Mouse (Mus musculus) leukemia stem cell, adult 10-12 weeks (primary cell): ENCODE measurements around the gene Atp6v1fnb. TPM values are rescaled to one million over a fixed set of nuclear protein-coding genes. Genes with fewer than 3 reads are reported as not detected.

Experiments
- polyA plus RNA-seq: library from polyadenylated mRNA; stranded (reverse); fragments of >175 nt; gene quantifications from 2 replicates; pipeline ENCODE4 v1.2.3, GENCODE M21; 2012; ENCODE audit warnings: low replicate concordance

Gene Atp6v1fnb
- not detected in 2 replicates for polyA plus RNA-seq

GRCm38 (mm10) chr6:29471137-29471536 is at the start of gene Atp6v1fnb:
Gene Atp6v1fnb (plus strand): TSS chr6:29471437.

GRCm38 (mm10) chr6:29433038-29433803 is 38.0 kb upstream of the Atp6v1fnb start, which contains the start of gene Flnc:
Gene Flnc (plus strand): TSS chr6:29433256.

GRCm38 (mm10) chr6:29467583-29468354 is 3.5 kb upstream of the Atp6v1fnb start, which contains the start of gene Atp6v1f:
Gene Atp6v1f (plus strand): TSS chr6:29467718.

GRCm38 (mm10) chr6:29507447-29508309 is 36.4 kb downstream of the Atp6v1fnb start, which contains the start of gene Kcp:
Gene Kcp (minus strand): TSS chr6:29507952.

Other genes starting within 250 kb of the Atp6v1fnb start
- 23.3 and 31.5 TPM in 2 replicates for gene Hilpda, start 198.9 kb upstream of the Atp6v1fnb start, polyA plus RNA-seq
- 0.30 TPM in 1 of 2 replicates, not detected in the other for gene Fam71f2, start 191.8 kb upstream of the Atp6v1fnb start, polyA plus RNA-seq
- gene Fam71f1, start 152.3 kb upstream of the Atp6v1fnb start, polyA plus RNA-seq: not detected in 2 replicates
- gene Calu, start 123.4 kb upstream of the Atp6v1fnb start, polyA plus RNA-seq: 1.6 and 8.3 TPM in 2 replicates
- gene Opn1sw, start 83.0 kb upstream of the Atp6v1fnb start, polyA plus RNA-seq: not detected in 2 replicates
- gene Ccdc136, start 75.1 kb upstream of the Atp6v1fnb start, polyA plus RNA-seq: not detected in 2 replicates
- gene Flnc, start 38.2 kb upstream of the Atp6v1fnb start, polyA plus RNA-seq: not detected in 2 replicates
- gene Atp6v1f, start 3.7 kb upstream of the Atp6v1fnb start, polyA plus RNA-seq: 40.7 and 175 TPM in 2 replicates
- gene Kcp, start 36.5 kb downstream of the Atp6v1fnb start, polyA plus RNA-seq: 0.56 and 1.5 TPM in 2 replicates
- gene Irf5, start 55.2 kb downstream of the Atp6v1fnb start, polyA plus RNA-seq: 30.4 and 53.8 TPM in 2 replicates
- 21.6 and 24.5 TPM in 2 replicates for gene Tnpo3, start 138.4 kb downstream of the Atp6v1fnb start, polyA plus RNA-seq
- gene Tspan33, start 222.8 kb downstream of the Atp6v1fnb start, polyA plus RNA-seq: 133 and 205 TPM in 2 replicates